Mouse (Mus musculus): ENCODE measurements around the gene Pla2g10. TPM values are rescaled to one million over a fixed set of nuclear protein-coding genes. Genes with fewer than 3 reads are reported as not detected.
A peak's percentile ranks its signal among the peaks of the same experiment; 100 is the strongest.
"Not testable (repeated sequence)": the region's sequence is repeated elsewhere in the genome, so short reads cannot be mapped to it uniquely, and the experiment has no call there.

Pla2g10 gene
- 4.8 and 7.9 TPM in 2 replicates for polyA plus RNA-seq (2015; fragmentation: Nextera tagmentation; extraction: Ambion mirVana)

DNA sequence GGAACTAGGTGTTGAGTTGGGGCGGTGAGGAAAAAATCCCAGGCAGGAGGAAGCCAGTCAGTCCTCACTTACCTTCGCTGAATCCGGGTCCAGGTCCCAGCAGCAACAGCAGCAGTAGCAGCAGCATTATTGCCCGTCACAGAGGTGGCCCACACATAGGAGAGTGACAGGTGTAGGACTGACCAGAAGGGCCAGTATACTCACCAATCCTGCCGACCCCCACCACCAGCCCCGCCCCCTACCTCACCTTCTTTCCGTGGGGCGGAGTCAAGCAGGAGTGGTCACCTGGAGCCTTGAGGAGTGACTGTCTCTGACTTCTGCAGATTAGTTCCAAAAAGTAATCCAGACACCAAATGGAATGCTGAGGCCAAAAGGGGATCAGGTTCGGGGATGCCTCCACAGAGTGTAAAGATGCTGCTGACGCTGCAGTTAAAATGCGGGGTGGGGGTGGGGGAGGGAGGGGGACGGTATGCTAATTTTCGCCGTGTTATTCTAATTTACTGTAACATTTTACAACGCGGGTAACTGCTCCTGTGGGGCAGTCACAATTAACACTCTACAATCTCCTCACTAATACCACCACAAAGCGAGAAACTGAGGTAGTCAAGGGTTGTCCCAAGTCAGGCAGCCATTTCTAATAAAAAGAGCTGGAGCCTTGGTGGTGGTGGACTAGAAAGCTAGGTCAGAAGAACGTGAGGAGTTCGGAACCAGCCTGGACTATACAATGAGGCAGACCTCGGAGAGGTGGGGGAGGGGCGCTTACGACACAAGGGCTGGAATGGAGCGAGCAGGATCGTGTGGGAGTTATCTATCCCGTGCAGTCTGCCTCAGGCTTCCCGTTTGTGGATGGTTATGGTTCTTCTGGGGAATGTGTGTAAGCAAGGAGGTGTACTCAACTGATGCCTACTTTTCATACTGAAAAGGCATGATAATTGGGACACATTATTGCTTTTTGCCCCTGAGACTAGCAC lies at the start of gene Pla2g10:
Gene Pla2g10, minus strand, starts transcription at position 699 of the 971 bp plus-strand sequence.
- peak within 1 kb of the TSS; percentile 9; the same call in 1 of the 2 replicates for H3K4me3 ChIP-seq (replicated peaks)
- ATAC-seq = no peak
- WGBS = 12% methylated on average over 26 of the region's 26 CpGs
- no peaks in the 10 kb centered on the region for H3K9me3 ChIP-seq
- no peak within 1 kb of the TSS for H3K9ac ChIP-seq
- H3K27me3 ChIP-seq (replicated peaks) = no peaks in the 10 kb centered on the region
- peak within 1 kb of the TSS; percentile 46 for H3K4me2 ChIP-seq (replicated peaks)
- H3K27ac ChIP-seq = no peak within 1 kb of the TSS
- H3K4me1 ChIP-seq (replicated peaks) = 0 out of 2 replicates have a peak, but pooled peaks cover 4% of the 10 kb centered on the region
- no peaks in the 10 kb centered on the region for H3K36me3 ChIP-seq

- H3K9ac ChIP-seq; H3K36me3 ChIP-seq; H3K4me3 ChIP-seq (replicated peaks); H3K27ac ChIP-seq; ATAC-seq; H3K9me3 ChIP-seq; H3K4me1 ChIP-seq (replicated peaks); H3K4me2 ChIP-seq (replicated peaks); H3K27me3 ChIP-seq (replicated peaks): not testable (repeated sequence)
- WGBS = 92% methylated on average over 3 of the region's 3 CpGs
Measured at GRCm38 (mm10) chr16:13774651-13775050, 43.9 kb upstream of the Pla2g10 start.

DNA sequence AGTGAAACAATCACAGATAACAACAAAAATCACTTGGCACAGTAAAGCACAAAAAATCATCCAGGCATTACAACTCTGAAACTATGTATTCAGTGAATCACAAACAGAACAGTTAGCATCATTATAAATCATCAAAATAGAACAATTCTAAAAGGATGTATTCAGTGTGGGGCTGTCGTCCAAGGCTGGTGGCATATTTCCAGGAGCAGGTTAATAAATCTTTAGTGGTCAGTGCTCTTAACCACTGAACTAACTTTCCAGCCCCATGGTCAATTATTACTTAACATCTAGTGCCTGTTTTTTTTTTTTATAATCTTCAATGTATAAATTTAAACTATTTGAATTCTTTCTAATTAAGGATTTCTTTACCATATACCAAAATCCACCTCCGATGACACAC lies 43.2 kb upstream of the Pla2g10 start:
- H3K27me3 ChIP-seq (replicated peaks); H3K27ac ChIP-seq; H3K4me1 ChIP-seq (replicated peaks); H3K9ac ChIP-seq; H3K36me3 ChIP-seq; H3K4me3 ChIP-seq (replicated peaks); ATAC-seq; H3K4me2 ChIP-seq (replicated peaks); H3K9me3 ChIP-seq: not testable (repeated sequence)
- 78% methylated on average over 2 of the region's 2 CpGs for WGBS

- not testable (repeated sequence) for H3K9ac ChIP-seq, H3K27ac ChIP-seq
Measured at GRCm38 (mm10) chr16:13772051-13772450, 41.3 kb upstream of the Pla2g10 start.

DNA sequence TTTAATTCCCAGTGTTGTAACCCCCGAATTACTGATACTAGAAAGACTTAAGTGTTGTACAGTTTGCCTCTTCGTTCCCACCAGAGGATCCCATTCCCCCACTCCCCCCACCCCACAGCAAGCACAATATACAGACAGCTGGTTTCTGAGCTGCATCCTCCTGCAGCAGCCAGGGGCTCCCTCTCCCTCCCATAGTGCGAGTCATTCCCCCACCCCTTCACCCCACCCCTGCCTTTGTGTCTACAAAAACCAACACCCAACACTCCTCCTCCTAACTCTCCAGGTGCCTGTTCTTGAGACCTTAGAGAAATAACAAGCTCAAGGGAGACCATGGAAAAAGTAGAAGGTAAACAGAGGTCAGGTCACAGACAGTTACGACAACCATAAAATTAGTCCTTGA lies 40.8 kb upstream of the Pla2g10 start:
- not testable (repeated sequence) for H3K4me3 ChIP-seq (replicated peaks); H3K4me1 ChIP-seq (replicated peaks); H3K27me3 ChIP-seq (replicated peaks); H3K4me2 ChIP-seq (replicated peaks); H3K27ac ChIP-seq; ATAC-seq; H3K9ac ChIP-seq; H3K36me3 ChIP-seq; H3K9me3 ChIP-seq
- WGBS = 60% methylated on average over 4 of the region's 4 CpGs

More at GRCm38 (mm10) chr16:13772051-13772450, 41.3 kb upstream of the Pla2g10 start:
- H3K4me1 ChIP-seq (replicated peaks); H3K4me3 ChIP-seq (replicated peaks); H3K9me3 ChIP-seq; ATAC-seq; H3K4me2 ChIP-seq (replicated peaks); H3K36me3 ChIP-seq; H3K27me3 ChIP-seq (replicated peaks): not testable (repeated sequence)
- 78% methylated on average over 5 of the region's 5 CpGs for WGBS

DNA sequence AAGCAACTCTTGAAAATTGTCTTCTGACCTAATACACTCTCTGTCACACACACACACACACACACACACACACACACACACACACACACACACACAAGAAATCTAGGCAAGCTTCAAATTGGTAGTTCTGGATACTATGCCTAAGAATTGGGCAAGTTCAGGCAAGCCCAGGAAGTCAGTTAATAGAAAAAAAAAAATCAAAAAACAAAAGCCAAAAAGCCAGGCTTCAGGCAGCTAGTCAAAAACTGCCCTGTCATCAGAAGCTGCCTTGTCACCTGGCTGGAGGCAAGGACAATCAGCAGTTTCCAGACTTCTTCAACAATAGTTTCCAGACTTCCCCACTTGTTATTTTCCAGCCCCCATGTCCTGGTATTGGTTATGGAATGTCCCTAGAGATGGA lies 35.6 kb upstream of the Pla2g10 start:
- ATAC-seq = no peak
- H3K9ac ChIP-seq = no peak overlapping the region
- no peaks in the 10 kb centered on the region for H3K36me3 ChIP-seq
- H3K27ac ChIP-seq = no peak overlapping the region
- no peaks in the 10 kb centered on the region for H3K27me3 ChIP-seq (replicated peaks)
- no peaks in the 10 kb centered on the region for H3K4me1 ChIP-seq (replicated peaks)
- H3K9me3 ChIP-seq = no peaks in the 10 kb centered on the region
- no peak overlapping the region for H3K4me2 ChIP-seq (replicated peaks)
- H3K4me3 ChIP-seq (replicated peaks) = no peak overlapping the region

DNA sequence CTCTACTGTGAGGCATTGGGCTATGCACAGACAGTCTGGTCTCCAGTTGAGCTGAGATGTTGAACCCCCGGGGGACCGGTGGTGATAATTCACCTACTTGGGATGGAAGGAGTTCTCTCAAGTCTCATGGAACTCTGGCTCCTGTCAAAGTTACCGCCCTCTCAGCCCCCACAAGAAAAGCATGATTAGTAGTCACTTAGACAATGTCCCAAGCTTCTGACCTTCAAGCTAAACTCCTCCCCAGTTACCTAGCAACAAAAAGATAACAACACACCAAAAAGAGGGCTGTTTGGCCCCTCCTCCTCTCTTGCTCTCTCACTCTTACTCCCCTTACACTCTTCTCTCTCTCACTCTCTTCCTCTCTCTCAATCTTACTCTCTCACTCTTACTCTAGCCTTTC lies 33.7 kb upstream of the Pla2g10 start:
- Histone ChIP-seq H3K4me1 (replicated peaks) (no peaks in the 10 kb centered on the region), H3K4me2 (replicated peaks) (no peak overlapping the region), H3K9me3 (no peaks in the 10 kb centered on the region), H3K27me3 (replicated peaks) (no peaks in the 10 kb centered on the region), H3K36me3 (no peaks in the 10 kb centered on the region), H3K9ac (no peak overlapping the region), H3K27ac (no peak overlapping the region), H3K4me3 (replicated peaks) (no peak overlapping the region)
- WGBS = 64% methylated on average over 3 of the region's 3 CpGs
- no peak for ATAC-seq

- H3K9me3 ChIP-seq; H3K4me3 ChIP-seq (replicated peaks); H3K4me1 ChIP-seq (replicated peaks); H3K9ac ChIP-seq; H3K36me3 ChIP-seq; ATAC-seq; H3K27ac ChIP-seq; H3K27me3 ChIP-seq (replicated peaks); H3K4me2 ChIP-seq (replicated peaks): not testable (repeated sequence)
- 84% methylated on average over 1 of the region's 1 CpGs for WGBS
Measured at GRCm38 (mm10) chr16:13762807-13763206, 32.0 kb upstream of the Pla2g10 start.

GRCm38 (mm10) chr16:13757823-13758222 lies 27.0 kb upstream of the Pla2g10 start:
- Histone ChIP-seq H3K4me3 (replicated peaks) (no peak overlapping the region), H3K27ac (no peak overlapping the region), H3K27me3 (replicated peaks) (no peaks in the 10 kb centered on the region), H3K9ac (no peak overlapping the region), H3K36me3 (no peaks in the 10 kb centered on the region), H3K4me1 (replicated peaks) (no peaks in the 10 kb centered on the region), H3K4me2 (replicated peaks) (no peak overlapping the region), H3K9me3 (no peaks in the 10 kb centered on the region)
- no peak for ATAC-seq
- WGBS = 96% methylated on average over 2 of the region's 2 CpGs

DNA sequence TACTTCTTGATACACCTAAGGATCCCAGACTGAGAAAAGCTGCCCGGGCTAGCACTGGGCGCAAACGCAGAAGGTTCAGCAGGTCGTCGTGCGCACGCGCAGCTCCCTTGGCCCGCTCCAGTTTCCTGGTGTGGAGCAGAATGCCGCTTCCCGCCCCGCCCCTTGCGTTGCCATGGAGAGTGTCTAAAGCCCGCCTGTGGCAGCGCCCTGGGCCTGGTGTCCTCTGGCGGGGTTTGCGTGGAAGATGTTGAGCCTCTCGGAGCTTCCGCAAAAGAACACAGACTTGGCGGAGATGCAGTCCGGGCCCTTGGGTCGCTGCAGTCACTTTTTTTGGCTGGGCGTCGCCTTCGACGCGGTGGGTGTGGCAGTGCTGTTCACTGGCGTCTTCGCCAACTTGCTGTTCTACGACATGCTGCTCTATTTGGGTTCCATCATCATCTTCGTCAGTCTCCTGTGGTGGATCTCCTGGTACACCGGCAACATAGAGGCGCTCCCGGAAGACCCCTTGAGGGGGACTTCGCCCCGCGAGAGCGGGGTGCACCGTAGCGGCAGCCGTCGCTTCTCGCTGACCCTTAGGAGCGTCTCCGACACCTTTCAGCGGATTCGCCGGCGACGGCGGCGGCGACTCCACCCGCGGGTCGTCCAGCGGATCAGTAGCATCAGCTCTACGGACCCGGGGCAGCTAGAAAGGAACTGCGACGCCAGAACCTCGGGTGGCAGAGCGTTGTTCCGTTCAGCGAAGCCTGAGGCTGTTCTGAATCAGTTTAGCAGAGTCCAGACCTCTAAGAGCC lies 23.8 kb upstream of the Pla2g10 start:
- Histone ChIP-seq H3K4me2 (replicated peaks) (peak overlapping the region; percentile 99), H3K4me3 (replicated peaks) (peak overlapping the region; percentile 65), H3K27me3 (replicated peaks) (no peaks in the 10 kb centered on the region), H3K4me1 (replicated peaks) (no peaks in the 10 kb centered on the region), H3K9me3 (no peaks in the 10 kb centered on the region), H3K27ac (no peak overlapping the region), H3K36me3 (no peaks in the 10 kb centered on the region), H3K9ac (peak overlapping the region; percentile 52)
- ATAC-seq = peak; percentile 99
- 1% methylated on average over 65 of the region's 65 CpGs for WGBS

DNA sequence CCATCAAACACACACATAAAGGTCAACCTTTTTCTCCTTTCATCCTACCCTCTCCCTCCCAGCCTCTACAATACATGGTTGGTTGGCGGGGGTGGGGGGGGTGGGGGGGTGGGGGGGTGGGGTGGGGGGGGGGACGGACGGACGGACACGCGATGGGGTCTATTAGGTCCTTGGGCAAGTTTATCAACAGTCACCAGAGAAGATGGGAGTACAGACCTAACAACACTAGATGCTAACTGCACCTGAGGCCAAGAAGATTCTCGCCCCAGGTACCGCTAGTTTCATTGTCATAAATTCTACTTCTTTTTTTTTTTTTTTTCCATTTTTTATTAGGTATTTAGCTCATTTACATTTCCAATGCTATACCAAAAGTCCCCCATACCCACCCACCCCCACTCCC lies 23.2 kb upstream of the Pla2g10 start:
- H3K9ac ChIP-seq = no peak overlapping the region
- peak overlapping the region; percentile 99 for H3K4me2 ChIP-seq (replicated peaks)
- H3K36me3 ChIP-seq = no peaks in the 10 kb centered on the region
- no peaks in the 10 kb centered on the region for H3K27me3 ChIP-seq (replicated peaks)
- peak; percentile 44; the same call in 1 of the 2 replicates for ATAC-seq
- H3K4me3 ChIP-seq (replicated peaks) = peak overlapping the region; percentile 65; the same call in 1 of the 2 replicates
- H3K4me1 ChIP-seq (replicated peaks) = no peaks in the 10 kb centered on the region
- WGBS = 78% methylated on average over 8 of the region's 8 CpGs
- H3K9me3 ChIP-seq = no peaks in the 10 kb centered on the region
- H3K27ac ChIP-seq = no peak overlapping the region

GRCm38 (mm10) chr16:13750626-13751025 lies 19.8 kb upstream of the Pla2g10 start:
- H3K9me3 ChIP-seq = no peaks in the 10 kb centered on the region
- H3K9ac ChIP-seq = no peak overlapping the region
- H3K4me2 ChIP-seq (replicated peaks) = no peak overlapping the region
- H3K36me3 ChIP-seq = no peaks in the 10 kb centered on the region
- ATAC-seq = no peak
- no peaks in the 10 kb centered on the region for H3K4me1 ChIP-seq (replicated peaks)
- no peak overlapping the region for H3K27ac ChIP-seq
- 93% methylated on average over 13 of the region's 13 CpGs for WGBS
- H3K4me3 ChIP-seq (replicated peaks) = no peak overlapping the region
- no peaks in the 10 kb centered on the region for H3K27me3 ChIP-seq (replicated peaks)

Data from intestine, embryonic 15.5 days (tissue).